Comparison of ENCODE assay signal across 18 mouse cellular contexts in genomic region chr7:73278616-73279015, GRCm38 (mm10).
DNase-seq lines count a peak whose midpoint lies in the region; ATAC-seq and TF ChIP-seq lines count a peak whose summit lies in the region.
"Had no signal": no experiment of that assay in that cellular context is flagged by ENCODE, and none has a peak within 500 bp of the region (broad histone marks: within the 10 kb centered on the region; RNA-seq: fewer than 3 reads in every experiment).

No protein-coding gene starts in this region.

- no peaks in the 10 kb centered on the region; the same call in 1 of the 2 replicates for H3K9me3 ChIP-seq in hindbrain, embryonic 12.5 days (replicated peaks)
- peaks cover 3% of the 10 kb centered on the region for H3K9me3 ChIP-seq in hindbrain, embryonic 16.5 days (ENCODE audit: control insufficient read depth, low read length)
- H3K9me3 ChIP-seq: hindbrain, embryonic 15.5 days; liver, embryonic 12.5 days; midbrain, embryonic 12.5 days; neural tube, embryonic 15.5 days had no signal

- no peaks in the 10 kb centered on the region for H3K4me1 ChIP-seq in hindbrain, embryonic 12.5 days
- no peaks in the 10 kb centered on the region for H3K4me1 ChIP-seq in hindbrain, embryonic 16.5 days (ENCODE audit: control insufficient read depth, insufficient read depth, low read depth, low read length)
- H3K4me1 ChIP-seq: hindbrain, embryonic 15.5 days; liver, embryonic 12.5 days; midbrain, embryonic 12.5 days; neural tube, embryonic 15.5 days had no signal

- TF ChIP-seq CTCF in gastrocnemius, adult 2 months (IDR thresholded peaks at IDR 0.05) = no peak

- 90% methylated on average over 6 of the region's 6 CpGs for WGBS in hindbrain, embryonic 12.5 days
- 86% methylated on average over 6 of the region's 6 CpGs for WGBS in hindbrain, embryonic 16.5 days

- H3K9ac ChIP-seq in hindbrain, embryonic 12.5 days = no peak overlapping the region
- no peak overlapping the region for H3K9ac ChIP-seq in hindbrain, embryonic 16.5 days (ENCODE audit: low read depth, low read length)
- H3K9ac ChIP-seq: heart, embryonic 13.5 days; hindbrain, embryonic 15.5 days; liver, embryonic 12.5 days; lung, embryonic 14.5 days; midbrain, embryonic 12.5 days; neural tube, embryonic 15.5 days had no signal

- H3K4me2 ChIP-seq in hindbrain, embryonic 12.5 days (replicated peaks) = no peak overlapping the region
- H3K4me2 ChIP-seq in hindbrain, embryonic 16.5 days (ENCODE audit: low read length) = no peak overlapping the region
- H3K4me2 ChIP-seq: heart, embryonic 13.5 days; hindbrain, embryonic 15.5 days; liver, embryonic 12.5 days; lung, embryonic 14.5 days; midbrain, embryonic 12.5 days; neural tube, embryonic 15.5 days had no signal

- no peak for ATAC-seq in hindbrain, embryonic 12.5 days (ENCODE audit: low FRiP score)
- ATAC-seq in hindbrain, embryonic 16.5 days = no peak
- ATAC-seq: intestine, postnatal 0 days; liver, embryonic 12.5 days had no signal

- H3K36me3 ChIP-seq in hindbrain, embryonic 12.5 days = no peaks in the 10 kb centered on the region
- H3K36me3 ChIP-seq in hindbrain, embryonic 16.5 days (ENCODE audit: control insufficient read depth, insufficient read depth, low read length) = no peaks in the 10 kb centered on the region
- H3K36me3 ChIP-seq: heart, embryonic 13.5 days; hindbrain, embryonic 15.5 days; liver, embryonic 12.5 days; midbrain, embryonic 12.5 days; neural tube, embryonic 15.5 days had no signal

- H3K27me3 ChIP-seq in hindbrain, embryonic 12.5 days = no peaks in the 10 kb centered on the region
- no peaks in the 10 kb centered on the region for H3K27me3 ChIP-seq in hindbrain, embryonic 16.5 days (replicated peaks; ENCODE audit: control insufficient read depth, insufficient read depth, low read length)
- H3K27me3 ChIP-seq: heart, embryonic 13.5 days; hindbrain, embryonic 15.5 days; liver, embryonic 12.5 days; midbrain, embryonic 12.5 days; neural tube, embryonic 15.5 days had no signal

- peak overlapping the region; percentile 85 for H3K27ac ChIP-seq in gastrocnemius, adult 2 months
- no peak overlapping the region for H3K27ac ChIP-seq in hindbrain, embryonic 12.5 days
- H3K27ac ChIP-seq in hindbrain, embryonic 16.5 days (ENCODE audit: low read depth, low read length) = no peak overlapping the region
- H3K27ac ChIP-seq: heart, embryonic 13.5 days; hindbrain, embryonic 15.5 days; left cerebral cortex, adult 2 months; liver, embryonic 12.5 days; midbrain, embryonic 12.5 days; neural tube, embryonic 15.5 days had no signal

- peak overlapping the region; percentile 27 for H3K4me3 ChIP-seq in gastrocnemius, adult 2 months
- no peak overlapping the region for H3K4me3 ChIP-seq in hindbrain, embryonic 12.5 days
- no peak overlapping the region for H3K4me3 ChIP-seq in hindbrain, embryonic 16.5 days (ENCODE audit: low read length)
- H3K4me3 ChIP-seq: heart, embryonic 13.5 days; hindbrain, embryonic 15.5 days; left cerebral cortex, adult 2 months; liver, embryonic 12.5 days; midbrain, embryonic 12.5 days; neural tube, embryonic 15.5 days had no signal

- intact Hi-C loops in heart, postnatal 25 days (cut with DNase I) = loop anchor here (5.0 kb wide), 3 partner anchors 44 to 241 kb away; no protein-coding TSS in a partner anchor
- intact Hi-C loops in gastrocnemius, adult 2 months (cut with DNase I) = no loop called here
- intact Hi-C loops in heart, postnatal 10 days (cut with DNase I) = loop anchor here (2.0 kb wide), 1 partner anchor 46 kb away; no protein-coding TSS in a partner anchor

- DNase-seq in heart, adult 11 months = peak; percentile 97
- no peak for DNase-seq in heart, postnatal 25 days (ENCODE audit: low spot score)
- peak; percentile 37 for DNase-seq in cerebellum, adult 8-10 months
- peak; percentile 85 for DNase-seq in gastrocnemius, adult 2 months
- DNase-seq in heart, postnatal 10 days = peak; percentile 64 to 75
- no peak for DNase-seq in spleen, postnatal 14 days (ENCODE audit: low spot score in 2 of 2)
- DNase-seq: adrenal gland, adult 2 months; lung, embryonic 14.5 days; lung, postnatal 4 days had no signal

Comparison
In these comparisons a context has a peak if more than half of its experiments do, and no peak if none do; other contexts are left out.
1. DNase-seq: peak in heart, adult 11 months (single experiment), cerebellum, adult 8-10 months (single experiment), gastrocnemius, adult 2 months (single experiment) and heart, postnatal 10 days (2 of 2); none in heart, postnatal 25 days (single experiment) and spleen, postnatal 14 days (0 of 2).